Mouse (Mus musculus): ENCODE data around the gene A630001G21Rik. TPM values are rescaled to one million over a fixed set of nuclear protein-coding genes. Genes with fewer than 3 reads are reported as not detected.
"Not testable (repeated sequence)": the region's sequence is repeated elsewhere in the genome, so short reads cannot be mapped to it uniquely, and the experiment has no call there.

A630001G21Rik gene
- 1 to 10 TPM in 1 of 2 experiments, under 1 TPM in 1; 0.17 to 1.2 TPM for total RNA-seq (2021)

DNA sequence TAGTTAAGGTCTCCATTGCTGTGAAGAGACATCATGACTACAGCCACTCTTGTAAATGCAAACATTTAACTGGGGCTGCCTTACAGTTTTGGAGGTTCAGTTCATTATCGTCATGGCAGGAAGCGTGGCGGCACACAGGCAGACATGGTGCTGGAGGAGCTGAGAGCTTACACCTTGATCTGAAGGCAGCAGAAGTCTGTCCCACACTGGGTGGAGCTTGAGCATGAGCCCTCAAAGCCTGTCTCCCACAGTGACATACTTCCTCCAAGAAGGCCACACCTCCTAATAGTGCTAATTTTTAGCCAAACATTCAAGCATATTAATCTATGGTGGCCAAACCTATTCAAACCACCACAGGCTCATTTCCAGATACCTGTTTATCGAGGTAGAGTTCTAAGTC, at the start of gene A630001G21Rik:
Gene A630001G21Rik (minus strand): TSS at position 208 of the 400 bp plus-strand sequence.
- no peak for DNase-seq (ENCODE audit: low spot score in 2 of 2)
- intact Hi-C loops (cut with DNase I) = no loop called here

DNA sequence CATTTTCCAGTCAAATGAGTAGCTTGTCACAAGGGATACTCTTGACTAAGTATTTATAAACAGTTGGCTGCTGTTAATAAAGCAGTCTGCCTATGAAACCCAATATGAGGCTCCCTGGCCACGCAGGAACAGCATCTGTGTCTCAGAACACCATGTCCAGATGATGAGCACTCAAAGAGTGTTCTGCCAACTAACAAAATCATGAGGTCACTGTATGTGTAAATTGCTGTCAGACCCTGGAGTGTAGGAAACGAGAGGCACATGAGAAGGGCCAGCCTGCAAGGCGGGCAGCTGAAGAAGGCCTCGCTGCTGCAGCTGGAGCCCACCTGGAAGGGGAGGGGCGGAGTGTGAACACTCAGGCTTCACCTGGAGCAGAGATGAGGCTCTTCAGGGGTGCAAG, 48.7 kb upstream of the A630001G21Rik start:
- intact Hi-C loops (cut with DNase I) = no loop called here
- no peak for DNase-seq (ENCODE audit: low spot score in 2 of 2)

DNA sequence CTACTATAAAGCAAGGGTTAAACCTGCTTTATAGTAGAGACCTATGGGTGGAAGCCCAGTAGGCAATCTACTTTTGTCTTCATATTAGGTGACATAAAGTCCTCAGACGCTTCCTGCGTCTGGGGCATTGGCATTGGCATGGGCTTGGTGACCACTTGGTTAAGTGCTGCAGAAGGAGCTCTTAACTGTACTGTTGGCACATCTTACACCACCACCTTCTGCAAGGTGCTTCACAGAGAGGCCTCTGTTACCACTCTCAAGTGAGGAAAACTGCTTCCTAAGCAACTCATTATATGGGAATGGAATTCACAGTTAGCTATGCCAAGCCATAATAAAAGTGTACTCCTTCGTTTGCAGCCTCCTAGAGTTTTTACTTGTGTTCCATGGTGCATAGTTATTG, 46.5 kb upstream of the A630001G21Rik start:
- intact Hi-C loops (cut with DNase I) = no loop called here
- DNase-seq (ENCODE audit: low spot score in 2 of 2) = no peak

GRCm38 (mm10) chr1:85822239-85822638, 43.8 kb upstream of the A630001G21Rik start:
- no peak for DNase-seq (ENCODE audit: low spot score in 2 of 2)
- intact Hi-C loops (cut with DNase I) = no loop called here

DNA sequence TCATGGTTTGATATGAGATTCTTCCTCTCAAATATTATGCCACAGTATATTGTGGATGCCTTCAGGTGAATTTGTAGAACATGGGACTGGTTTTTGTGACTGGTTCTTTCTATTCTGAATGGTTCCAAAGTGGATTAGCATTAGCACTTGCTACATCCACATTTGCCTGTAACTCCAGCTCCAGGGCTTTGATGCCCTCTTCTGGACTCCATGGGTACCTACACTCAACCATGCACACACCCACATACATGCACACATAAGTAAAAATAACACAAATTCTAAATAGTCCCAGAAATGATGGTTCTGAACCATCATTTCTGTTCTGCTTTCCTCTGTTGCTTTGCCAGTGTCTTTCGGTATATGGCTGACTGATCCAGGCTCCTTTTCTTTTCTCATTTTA, 41.3 kb upstream of the A630001G21Rik start:
- no peak for DNase-seq (ENCODE audit: low spot score in 2 of 2)
- intact Hi-C loops (cut with DNase I) = no loop called here

DNA sequence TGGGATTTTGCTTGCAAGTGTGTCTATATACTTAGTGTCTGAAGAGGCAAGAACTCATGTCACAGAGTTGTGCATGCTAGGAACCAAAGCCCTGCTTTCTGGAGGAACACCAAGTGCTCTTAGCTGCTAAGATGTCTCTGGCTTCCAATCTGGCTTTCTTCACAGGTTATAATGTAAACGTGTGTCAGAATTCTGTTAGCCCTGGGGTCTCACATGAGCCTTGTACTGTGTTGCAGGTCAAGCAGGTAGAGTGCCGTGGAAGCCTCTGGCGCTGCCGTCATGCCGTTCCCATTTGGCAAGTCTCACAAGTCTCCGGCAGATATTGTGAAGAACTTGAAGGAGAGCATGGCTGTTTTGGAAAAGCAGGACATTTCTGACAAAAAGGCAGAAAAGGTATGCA, 39.7 kb upstream of the A630001G21Rik start:
- DNase-seq (ENCODE audit: low spot score in 2 of 2) = no peak
- intact Hi-C loops (cut with DNase I) = no loop called here

- intact Hi-C loops (cut with DNase I); DNase-seq (ENCODE audit: low spot score in 2 of 2): not testable (repeated sequence)
These were observed 35.8 kb upstream of the A630001G21Rik start for GRCm38 (mm10) chr1:85814213-85814612.

- intact Hi-C loops (cut with DNase I) = no loop called here
- no peak for DNase-seq (ENCODE audit: low spot score in 2 of 2)
These were observed 32.3 kb upstream of the A630001G21Rik start for GRCm38 (mm10) chr1:85810787-85811186.

- intact Hi-C loops (cut with DNase I) = no loop called here
- DNase-seq (ENCODE audit: low spot score in 2 of 2) = no peak
These were observed 31.9 kb upstream of the A630001G21Rik start for GRCm38 (mm10) chr1:85810343-85810742.

GRCm38 (mm10) chr1:85809256-85809655, 30.8 kb upstream of the A630001G21Rik start:
- intact Hi-C loops (cut with DNase I) = no loop called here
- DNase-seq (ENCODE audit: low spot score in 2 of 2) = no peak

GRCm38 (mm10) chr1:85804551-85804950, 26.1 kb upstream of the A630001G21Rik start:
- DNase-seq (ENCODE audit: low spot score in 2 of 2) = no peak
- intact Hi-C loops (cut with DNase I) = no loop called here

- intact Hi-C loops (cut with DNase I) = no loop called here
- no peak for DNase-seq (ENCODE audit: low spot score in 2 of 2)
These were observed 24.1 kb upstream of the A630001G21Rik start for GRCm38 (mm10) chr1:85802517-85802916.

DNA sequence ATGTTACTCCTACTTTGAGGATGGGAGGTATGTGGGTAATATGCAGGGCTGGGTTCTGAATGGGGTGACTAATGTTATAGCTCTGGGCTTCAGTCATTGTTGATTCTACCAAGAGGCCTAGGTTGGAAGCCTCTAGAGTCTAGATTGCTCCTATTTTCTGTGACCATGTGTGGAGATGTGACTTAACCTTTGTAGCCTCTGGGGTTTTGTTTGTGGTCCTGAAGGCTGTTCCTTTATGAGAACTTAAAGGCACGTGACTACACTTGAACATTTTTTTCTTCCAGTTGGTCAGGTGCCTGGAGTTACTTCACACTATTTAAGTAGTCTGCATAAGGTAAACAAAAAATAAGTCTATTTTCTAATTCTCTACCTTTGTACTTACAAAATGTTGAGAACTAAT, 21.3 kb upstream of the A630001G21Rik start:
- DNase-seq (ENCODE audit: low spot score in 2 of 2) = no peak
- intact Hi-C loops (cut with DNase I) = no loop called here

GRCm38 (mm10) chr1:85795196-85795595, 16.8 kb upstream of the A630001G21Rik start:
- DNase-seq (ENCODE audit: low spot score in 2 of 2) = no peak
- intact Hi-C loops (cut with DNase I) = no loop called here

GRCm38 (mm10) chr1:85794106-85794771, 15.8 kb upstream of the A630001G21Rik start:
- DNase-seq (ENCODE audit: low spot score in 2 of 2) = peak; percentile 37 to 38

DNA sequence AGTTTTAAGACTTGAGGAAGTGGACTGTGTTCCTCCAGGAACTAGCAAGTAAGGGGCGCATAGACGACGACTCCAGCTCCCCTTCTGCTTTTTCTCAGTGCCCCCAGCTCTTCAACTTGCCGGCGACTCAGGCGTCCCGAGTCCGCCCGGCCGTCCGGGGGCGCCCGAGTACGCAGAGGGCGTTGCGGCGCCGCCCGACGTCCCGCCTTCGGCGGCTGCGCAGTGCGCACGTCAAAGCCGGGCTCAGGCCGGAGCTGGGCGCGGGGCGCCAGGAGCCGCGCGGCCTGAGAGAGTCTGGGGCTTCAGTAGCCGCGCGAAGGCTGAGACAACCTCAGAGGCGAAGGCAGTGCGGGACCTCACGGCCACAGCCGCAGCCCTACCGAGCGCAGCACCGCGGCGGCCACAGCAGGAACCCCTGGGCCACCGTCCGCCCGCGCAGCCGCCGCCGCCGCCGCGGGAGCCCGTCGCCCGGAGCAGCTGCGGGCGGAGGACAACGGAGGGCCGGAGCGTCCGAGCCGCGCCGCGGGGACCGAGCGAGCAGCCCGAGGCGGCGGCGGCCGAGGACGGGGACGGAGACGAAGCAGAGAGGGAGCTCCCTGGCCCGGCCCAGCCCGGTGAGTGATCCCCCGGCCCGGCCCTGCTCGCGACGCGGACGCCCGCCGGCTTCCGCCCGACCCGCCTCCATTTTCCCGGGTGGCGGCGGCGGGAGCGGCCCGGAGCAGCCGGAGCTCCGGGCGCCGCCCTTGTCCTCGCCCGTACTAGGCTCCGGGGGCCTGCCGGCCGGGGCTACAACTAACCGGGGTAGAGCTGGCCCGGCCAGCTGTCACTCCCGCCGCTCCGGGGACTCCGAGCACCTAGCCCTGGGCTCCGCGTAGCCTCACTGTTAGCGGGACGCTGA, 15.0 kb upstream of the A630001G21Rik start, which contains the start of gene Cab39:
Gene Cab39 (plus strand): TSS at position 234 of the 898 bp plus-strand sequence.
- intact Hi-C loops (cut with DNase I) = loop anchor here (1.0 to 5.0 kb wide), 2 partner anchors 49 to 271 kb away; partner anchors contain the start of gene Psmd1

More at GRCm38 (mm10) chr1:85794106-85794771, 15.8 kb upstream of the A630001G21Rik start:
- intact Hi-C loops (cut with DNase I) = loop anchor here (5.0 kb wide), 1 partner anchor 48 kb away; no protein-coding TSS in a partner anchor

GRCm38 (mm10) chr1:85791476-85791875, 13.0 kb upstream of the A630001G21Rik start:
- intact Hi-C loops (cut with DNase I) = loop anchor here (5.0 kb wide), 1 partner anchor 51 kb away; no protein-coding TSS in a partner anchor
- no peak for DNase-seq (ENCODE audit: low spot score in 2 of 2)

More for the DNA sequence above, 15.0 kb upstream of the A630001G21Rik start, which contains the start of gene Cab39:
- DNase-seq (ENCODE audit: low spot score in 2 of 2) = peak; percentile 87 to 94

DNA sequence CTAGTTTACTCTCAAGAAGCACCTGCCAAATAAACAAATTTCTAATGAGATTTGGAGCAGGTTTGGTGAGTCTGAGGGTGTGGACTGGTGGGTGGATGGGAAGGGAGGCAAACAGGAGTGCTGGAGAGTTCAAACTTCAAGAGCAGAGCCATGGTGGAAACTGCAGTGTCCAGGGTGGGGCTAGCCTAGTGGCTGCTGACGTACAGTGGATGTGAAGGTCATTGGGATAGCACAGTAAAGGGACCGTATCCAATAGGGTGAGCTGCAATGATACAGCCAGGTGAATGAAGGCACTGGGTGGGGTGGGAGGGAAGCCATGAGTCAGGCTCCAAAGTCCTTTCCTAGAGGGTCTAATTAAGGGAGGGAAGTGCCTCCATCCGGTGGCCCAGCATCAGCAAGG, 12.1 kb upstream of the A630001G21Rik start:
- intact Hi-C loops (cut with DNase I) = loop anchor here (5.0 kb wide), 1 partner anchor 52 kb away; no protein-coding TSS in a partner anchor
- no peak for DNase-seq (ENCODE audit: low spot score in 2 of 2)

DNA sequence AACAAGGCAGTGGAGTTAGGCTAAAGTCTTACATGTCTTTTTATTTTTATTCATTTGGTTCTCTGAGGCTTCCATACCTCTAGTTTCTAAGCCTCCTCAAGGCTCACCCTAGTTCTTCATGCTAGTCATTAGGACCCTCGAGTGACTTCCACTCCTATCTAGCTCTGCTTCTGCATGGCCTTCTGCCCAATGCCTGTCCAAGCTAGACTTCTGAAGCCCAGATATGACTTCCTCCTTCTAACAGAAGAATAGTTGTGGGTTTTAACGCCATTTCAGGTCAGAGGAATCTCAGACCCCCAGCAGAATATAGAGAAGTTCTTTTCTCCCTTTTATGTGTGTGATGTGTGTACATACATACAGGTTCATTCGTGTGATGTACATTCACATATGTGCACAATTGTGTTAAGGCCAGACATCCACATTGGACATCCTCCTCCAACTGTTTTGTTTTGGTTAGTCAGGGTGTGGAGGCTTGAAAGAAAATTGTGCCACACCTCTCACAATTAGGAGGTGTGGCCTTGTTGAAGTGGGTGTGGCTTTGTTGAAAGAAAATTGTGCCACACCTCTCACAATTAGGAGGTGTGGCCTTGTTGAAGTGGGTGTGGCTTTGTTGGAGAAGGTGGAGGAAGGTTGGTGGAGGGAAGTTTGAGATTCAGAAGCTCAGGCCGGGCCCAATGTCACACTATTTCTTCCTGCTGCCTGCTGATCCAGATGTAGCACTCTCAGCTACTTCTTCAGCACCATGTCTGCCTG, 1.2 kb upstream of the A630001G21Rik start:
- no peak for DNase-seq (ENCODE audit: low spot score in 2 of 2)
- intact Hi-C loops (cut with DNase I) = no loop called here

- no peak for DNase-seq (ENCODE audit: low spot score in 2 of 2)
- intact Hi-C loops (cut with DNase I) = no loop called here
These were observed 569 bp upstream of the A630001G21Rik start for GRCm38 (mm10) chr1:85779012-85779411.

Measured in left cerebral cortex, postnatal 36 days (tissue).